Mouse (Mus musculus) cerebellum, adult 2 months (tissue): ENCODE results near the gene Ubxn7. TPM values are rescaled to one million over a fixed set of nuclear protein-coding genes. Genes with fewer than 3 reads are reported as not detected.
A peak's percentile ranks its signal among the peaks of the same experiment; 100 is the strongest.

ENCODE experiments used
- DNase-seq, 2 experiments: peaks; one replicate each; pipeline ENCODE4 v3.0.0; 2021
- H3K27ac ChIP-seq: fragments of 200-500 bp; 2 replicates; pipeline ENCODE4 v1.5.1; 2012; ENCODE audit warnings: low read length, control low read depth, inconsistent platforms; ENCODE audit not compliant: insufficient read depth
- H3K27me3 ChIP-seq: fragments of 200-500 bp; 2 replicates; pipeline ENCODE4 v1.6.1; 2012; ENCODE audit warnings: inconsistent platforms, mild to moderate bottlenecking, low read length, moderate library complexity; ENCODE audit not compliant: control insufficient read depth, insufficient read depth
- H3K4me1 ChIP-seq: fragments of 200-500 bp; 2 replicates; pipeline ENCODE4 v1.6.1; 2011; ENCODE audit warnings: low read length; ENCODE audit not compliant: control insufficient read depth, insufficient read depth
- H3K4me3 ChIP-seq: fragments of 200-500 bp; replicated peaks from 2 replicates; pipeline ENCODE3; 2011; ENCODE audit warnings: mild to moderate bottlenecking, low read depth, low read length, control low read depth; ENCODE audit not compliant: insufficient read depth
- CTCF ChIP-seq: fragments of 200-500 bp; IDR thresholded peaks from 2 replicates; pipeline ENCODE4 v1.5.1; 2011; ENCODE audit warnings: low read depth, mild to moderate bottlenecking, control low read depth, low read length, moderate library complexity, borderline replicate concordance; ENCODE audit not compliant: insufficient read depth
- POLR2A ChIP-seq: fragments of 200-500 bp; IDR thresholded peaks from 2 replicates; pipeline ENCODE4 v1.6.1; 2011; ENCODE audit warnings: low read length, control low read depth, borderline replicate concordance; ENCODE audit not compliant: insufficient read depth
- WGBS: fragments of 180-500 bp; shearing (Covaris S2); methylation state at CpG from one replicate; pipeline ENCODE4 v1.1.7; 2018; 5-methylcytosine and 5-hydroxymethylcytosine counted together
- polyA plus RNA-seq: library from polyadenylated mRNA; depleted of rRNA; stranded (reverse); fragments of >200 nt; gene quantifications from 2 replicates; pipeline ENCODE4 v1.2.3, GENCODE M21; 2012

Ubxn7 gene
- polyA plus RNA-seq, 1 experiment, result 18.8 TPM

GRCm38 (mm10) chr16:32401335-32401965 is 69.4 kb downstream of the Ubxn7 start:
- TF ChIP-seq POLR2A (no peak), CTCF (no peak)
- no peak overlapping the region for H3K4me3 ChIP-seq
- no peaks in the 10 kb centered on the region for H3K4me1 ChIP-seq
- no peak for DNase-seq
- WGBS, result 83% methylated on average over 9 of the region's 9 CpGs
- H3K27me3 ChIP-seq, result no peaks in the 10 kb centered on the region
- H3K27ac ChIP-seq, result no peak overlapping the region

GRCm38 (mm10) chr16:32402818-32403217 is 70.8 kb downstream of the Ubxn7 start:
- 87% methylated on average over 3 of the region's 3 CpGs for WGBS
- TF ChIP-seq CTCF (no peak), POLR2A (no peak)

DNA sequence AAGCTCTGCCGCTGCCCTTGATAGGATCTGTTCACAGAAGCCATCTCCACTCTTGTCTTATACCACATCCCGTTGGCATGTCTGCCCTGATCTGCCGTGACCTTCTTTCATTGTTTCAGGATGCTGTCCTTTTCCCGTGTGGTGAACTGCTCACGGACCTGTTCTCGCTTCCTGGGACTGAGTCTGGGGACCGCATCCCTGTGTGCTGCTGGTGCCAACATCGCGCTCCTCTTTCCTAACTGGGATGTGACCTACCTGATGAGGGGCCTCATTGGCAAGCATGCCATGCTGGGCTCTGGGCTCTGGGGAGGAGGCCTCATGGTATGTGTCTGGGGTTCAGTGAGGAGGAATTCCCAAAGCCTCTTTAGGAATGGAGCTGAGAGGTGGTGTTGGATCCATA is 73.7 kb downstream of the Ubxn7 start:
- Histone ChIP-seq H3K27ac (no peak overlapping the region), H3K27me3 (no peaks in the 10 kb centered on the region), H3K4me3 (no peak overlapping the region), H3K4me1 (no peaks in the 10 kb centered on the region)
- no peak for DNase-seq
- 78% methylated on average over 9 of the region's 9 CpGs for WGBS
- TF ChIP-seq POLR2A (no peak), CTCF (no peak)

More at GRCm38 (mm10) chr16:32402818-32403217, 70.8 kb downstream of the Ubxn7 start:
- Histone ChIP-seq H3K4me1 (no peaks in the 10 kb centered on the region), H3K4me3 (no peak overlapping the region), H3K27me3 (no peaks in the 10 kb centered on the region), H3K27ac (no peak overlapping the region)
- DNase-seq, result no peak

GRCm38 (mm10) chr16:32406671-32407070 is 74.6 kb downstream of the Ubxn7 start:
- H3K27me3 ChIP-seq, result no peaks in the 10 kb centered on the region
- H3K4me1 ChIP-seq, result no peaks in the 10 kb centered on the region
- H3K4me3 ChIP-seq, result no peak overlapping the region
- no peak for DNase-seq
- 88% methylated on average over 6 of the region's 6 CpGs for whole genome bisulfite sequencing
- TF ChIP-seq CTCF (no peak), POLR2A (no peak)
- H3K27ac ChIP-seq, result no peak overlapping the region

GRCm38 (mm10) chr16:32407730-32408129 is 75.7 kb downstream of the Ubxn7 start:
- H3K27ac ChIP-seq, result no peak overlapping the region
- TF ChIP-seq CTCF (no peak), POLR2A (no peak)
- WGBS, result 78% methylated on average over 10 of the region's 10 CpGs
- H3K4me1 ChIP-seq, result no peaks in the 10 kb centered on the region
- H3K4me3 ChIP-seq, result no peak overlapping the region
- H3K27me3 ChIP-seq, result no peaks in the 10 kb centered on the region
- no peak for DNase-seq

DNA sequence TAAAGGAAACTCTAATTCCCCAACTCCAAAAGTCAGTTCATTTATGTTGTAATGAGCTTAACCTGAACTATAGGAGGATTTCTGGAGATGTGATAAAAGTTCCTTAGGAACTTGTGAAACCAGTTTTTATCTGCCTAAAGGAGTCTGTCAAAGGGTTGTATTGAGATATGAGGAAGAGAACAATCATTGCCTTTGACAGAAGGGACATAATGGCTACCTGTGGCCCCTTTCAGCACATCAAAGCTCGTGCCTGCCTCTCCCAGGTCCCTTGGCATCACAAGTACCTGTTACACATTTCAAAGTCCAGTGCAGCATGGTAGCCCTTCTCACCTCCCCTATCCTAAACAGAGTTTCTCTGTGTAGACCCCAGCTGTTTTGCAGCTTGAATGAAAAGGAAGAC is 85.4 kb downstream of the Ubxn7 start:
- WGBS, result 40% methylated on average over 1 of the region's 1 CpGs
- H3K27ac ChIP-seq, result no peak overlapping the region
- no peak overlapping the region for H3K4me3 ChIP-seq
- no peaks in the 10 kb centered on the region for H3K27me3 ChIP-seq
- no peak for DNase-seq
- TF ChIP-seq CTCF, result no peak
- no peak for TF ChIP-seq POLR2A
- H3K4me1 ChIP-seq, result no peaks in the 10 kb centered on the region

- H3K27me3 ChIP-seq, result no peaks in the 10 kb centered on the region
- peak; percentile 93 to 95 for DNase-seq
- H3K4me1 ChIP-seq, result no peaks in the 10 kb centered on the region
- under 1% methylated on average over 45 of the region's 45 CpGs for WGBS
- H3K4me3 ChIP-seq, result peak within 1 kb of the TSS; percentile 85
- TF ChIP-seq POLR2A (peak; percentile 87), CTCF (no peak)
- peak within 1 kb of the TSS; percentile 60; the same call in 1 of the 2 replicates for H3K27ac ChIP-seq
Observed at GRCm38 (mm10) chr16:32419517-32420483, 87.7 kb downstream of the Ubxn7 start, which contains the start of gene Tctex1d2. Gene Tctex1d2 (plus strand): TSS chr16:32419702.
